Mouse (Mus musculus) hindbrain, embryonic 16.5 days (tissue): ENCODE measurements around the gene Syndig1l. TPM values are rescaled to one million over a fixed set of nuclear protein-coding genes. Genes with fewer than 3 reads are reported as not detected.

Experiments used
- ATAC-seq: fragments of 200-750 bp; cut with Nextera tagmentation; 2 replicates; pipeline ENCODE4 v1.8.0; 2017; ENCODE audit warnings: moderate TSS enrichment, moderate library complexity
- H3K27ac ChIP-seq: fragments of 300-500 bp; sonication (generic); 2 replicates; pipeline ENCODE4 v1.5.1; 2014; ENCODE audit warnings: low read depth, mild to moderate bottlenecking, control low read depth, low read length, moderate library complexity
- H3K27me3 ChIP-seq: fragments of 300-500 bp; sonication (generic); replicated peaks from 2 replicates; pipeline ENCODE4 v1.6.1; 2014; ENCODE audit warnings: low read length; ENCODE audit not compliant: control insufficient read depth, insufficient read depth
- H3K36me3 ChIP-seq: fragments of 300-500 bp; sonication (generic); 2 replicates; pipeline ENCODE4 v1.6.1; 2014; ENCODE audit warnings: mild to moderate bottlenecking, low read length, moderate library complexity, mixed read lengths; ENCODE audit not compliant: control insufficient read depth, insufficient read depth
- H3K4me1 ChIP-seq: fragments of 300-500 bp; sonication (generic); 2 replicates; pipeline ENCODE4 v1.6.1; 2014; ENCODE audit warnings: low read depth, low read length; ENCODE audit not compliant: control insufficient read depth, insufficient read depth
- H3K4me2 ChIP-seq: fragments of 300-500 bp; sonication (generic); 2 replicates; pipeline ENCODE4 v1.6.1; 2014; ENCODE audit warnings: mild to moderate bottlenecking, low read length, control low read depth, moderate library complexity
- H3K4me3 ChIP-seq: fragments of 300-500 bp; sonication (generic); 2 replicates; pipeline ENCODE4 v1.5.1; 2014; ENCODE audit warnings: mild to moderate bottlenecking, low read length, control low read depth, moderate library complexity
- H3K9ac ChIP-seq: fragments of 300-500 bp; sonication (generic); 2 replicates; pipeline ENCODE4 v1.6.1; 2014; ENCODE audit warnings: low read depth, mild to moderate bottlenecking, control low read depth, low read length, moderate library complexity
- H3K9me3 ChIP-seq: fragments of 300-500 bp; sonication (generic); 2 replicates; pipeline ENCODE4 v1.6.1; 2014; ENCODE audit warnings: mild to moderate bottlenecking, low read length, moderate library complexity; ENCODE audit not compliant: control insufficient read depth
- WGBS: fragments of 180-500 bp; shearing (Covaris S2); extraction: QIAGEN DNeasy Blood & Tissue Kit; methylation state at CpG from one replicate; pipeline ENCODE4 v1.1.7; 2014; 5-methylcytosine and 5-hydroxymethylcytosine counted together
- polyA plus RNA-seq: library from polyadenylated mRNA; unstranded; fragments of >200 nt; fragmentation: Nextera tagmentation; extraction: Ambion mirVana; gene quantifications from 2 replicates; pipeline ENCODE4 v1.2.1, GENCODE M21; 2015

Syndig1l gene
- 12.0 and 13.3 TPM in 2 replicates for polyA plus RNA-seq

DNA sequence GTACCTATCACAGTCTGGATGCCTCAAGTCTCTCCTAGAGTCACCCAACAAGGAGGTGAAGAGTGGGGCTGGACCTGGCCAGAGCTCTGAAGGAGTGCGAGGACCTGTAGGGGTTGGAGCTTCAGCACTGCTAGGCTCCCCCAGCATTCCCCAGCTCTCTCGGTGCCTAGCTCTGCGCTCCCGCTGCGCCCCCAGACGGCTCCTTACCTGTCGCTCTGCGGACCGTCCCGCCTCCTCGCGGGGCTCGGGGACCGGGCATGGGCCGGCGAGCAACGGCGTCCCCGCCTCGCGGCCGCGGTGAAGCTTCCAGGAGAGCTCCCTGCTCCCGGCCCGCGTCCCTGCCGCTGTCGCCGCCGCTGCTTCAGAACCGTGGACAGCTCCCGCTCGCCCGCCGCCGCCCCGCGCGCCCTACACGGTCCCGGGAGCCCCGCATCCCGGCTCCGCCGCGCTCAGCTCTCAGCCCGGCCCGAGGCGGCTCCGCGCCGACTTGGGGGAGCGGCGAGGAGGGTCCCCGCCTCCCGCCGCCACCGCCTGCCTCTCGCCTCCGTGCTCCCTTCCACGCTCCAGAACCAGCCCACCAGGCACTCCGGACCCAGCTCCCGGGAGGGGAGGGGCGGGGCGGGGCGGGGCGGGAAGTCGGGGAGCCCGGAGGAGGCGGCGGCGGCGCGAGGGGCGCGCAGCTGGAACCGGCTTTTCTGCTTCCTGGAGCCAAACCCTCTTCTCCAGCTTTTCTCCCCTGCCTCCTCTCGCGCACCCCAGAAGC, at the start of gene Syndig1l:
Gene Syndig1l, minus strand, starts transcription at position 513 of the 763 bp plus-strand sequence.
- H3K27ac ChIP-seq = peak within 1 kb of the TSS; percentile 52; the same call in 1 of the 2 replicates
- peak within 1 kb of the TSS; percentile 66 for H3K4me3 ChIP-seq
- no peaks in the 10 kb centered on the region for H3K36me3 ChIP-seq
- peak within 1 kb of the TSS; percentile 85 for H3K4me2 ChIP-seq
- under 1% methylated on average over 61 of the region's 79 CpGs for WGBS
- H3K9ac ChIP-seq = peak within 1 kb of the TSS; percentile 76
- H3K4me1 ChIP-seq = peaks cover 4% of the 10 kb centered on the region; the same call in 1 of the 2 replicates
- H3K9me3 ChIP-seq = no peaks in the 10 kb centered on the region
- no peaks in the 10 kb centered on the region for H3K27me3 ChIP-seq
- ATAC-seq = peak; percentile 83

DNA sequence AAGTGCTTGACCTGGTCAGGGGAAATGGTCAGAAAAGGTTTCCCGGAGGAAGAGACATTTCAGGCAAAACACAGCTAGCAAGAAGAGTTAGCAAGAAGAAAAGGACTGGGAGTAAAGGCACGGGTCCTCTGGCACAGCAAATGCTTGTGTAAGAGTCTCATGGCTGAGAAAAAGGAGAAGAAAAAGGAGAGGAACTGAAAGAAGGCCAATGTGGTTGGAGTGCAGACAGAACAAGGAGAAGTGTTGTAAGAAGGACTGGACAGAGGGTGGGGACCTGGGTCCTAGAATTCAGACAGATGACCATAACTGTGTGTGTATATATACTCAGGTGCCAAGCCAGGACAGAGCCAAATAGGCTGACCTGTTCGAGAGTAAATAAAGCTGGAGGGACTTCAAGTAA, 49.5 kb upstream of the Syndig1l start:
- H3K9me3 ChIP-seq = no peaks in the 10 kb centered on the region
- H3K36me3 ChIP-seq = no peaks in the 10 kb centered on the region
- H3K27me3 ChIP-seq = no peaks in the 10 kb centered on the region
- no peak overlapping the region for H3K9ac ChIP-seq
- H3K4me1 ChIP-seq = peaks cover 17% of the 10 kb centered on the region
- 77% methylated on average over 3 of the region's 3 CpGs for WGBS
- no peak overlapping the region for H3K4me3 ChIP-seq
- H3K4me2 ChIP-seq = no peak overlapping the region
- H3K27ac ChIP-seq = no peak overlapping the region
- ATAC-seq = no peak

DNA sequence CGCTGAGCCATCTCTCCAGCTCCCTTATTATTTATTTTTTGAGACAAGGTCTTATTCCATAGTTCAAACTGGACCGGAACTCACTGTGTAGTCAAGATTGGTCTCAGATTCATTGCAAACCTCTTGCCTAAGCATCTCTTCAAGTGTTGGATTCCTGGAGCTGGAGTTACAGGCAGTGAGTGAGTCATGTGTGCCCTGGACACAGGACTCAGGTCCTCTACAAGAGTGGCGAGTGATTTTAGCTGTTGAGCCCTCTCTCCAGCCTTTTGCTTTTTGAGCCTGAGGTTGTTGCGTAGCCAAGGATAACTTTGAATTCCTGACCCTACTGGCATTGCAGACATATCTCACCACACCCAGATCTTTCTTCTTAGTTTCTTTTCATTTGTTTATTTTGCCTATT, 47.1 kb upstream of the Syndig1l start:
- Histone ChIP-seq H3K27ac (no peak overlapping the region), H3K36me3 (no peaks in the 10 kb centered on the region), H3K4me2 (no peak overlapping the region), H3K4me3 (no peak overlapping the region), H3K4me1 (no peaks in the 10 kb centered on the region), H3K27me3 (no peaks in the 10 kb centered on the region), H3K9me3 (no peaks in the 10 kb centered on the region), H3K9ac (no peak overlapping the region)
- WGBS = 69% methylated on average over 4 of the region's 4 CpGs
- no peak for ATAC-seq

DNA sequence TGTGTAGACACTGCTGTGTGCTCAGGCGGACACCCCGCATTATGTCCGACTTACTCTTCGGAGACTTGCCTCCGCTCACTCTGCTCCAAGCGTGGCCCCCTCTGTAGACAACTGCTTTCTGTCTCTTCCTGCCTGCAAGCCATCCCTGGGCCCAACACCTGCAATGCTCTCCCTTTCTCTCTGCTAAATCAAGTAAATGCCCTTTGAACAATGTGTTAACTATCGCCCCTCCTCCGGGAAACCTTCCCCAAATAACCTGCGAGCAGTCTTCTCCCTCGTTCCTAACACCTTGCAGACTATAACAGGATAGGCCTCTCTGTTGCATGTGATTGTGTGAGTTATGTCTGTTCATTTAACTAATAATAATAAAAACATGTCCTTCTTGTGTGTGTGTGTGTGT, 44.9 kb upstream of the Syndig1l start:
- 93% methylated on average over 10 of the region's 10 CpGs for WGBS
- Histone ChIP-seq H3K9me3 (no peaks in the 10 kb centered on the region), H3K9ac (no peak overlapping the region), H3K4me2 (no peak overlapping the region), H3K27ac (no peak overlapping the region), H3K4me3 (no peak overlapping the region), H3K4me1 (no peaks in the 10 kb centered on the region), H3K27me3 (no peaks in the 10 kb centered on the region), H3K36me3 (no peaks in the 10 kb centered on the region)
- no peak for ATAC-seq

DNA sequence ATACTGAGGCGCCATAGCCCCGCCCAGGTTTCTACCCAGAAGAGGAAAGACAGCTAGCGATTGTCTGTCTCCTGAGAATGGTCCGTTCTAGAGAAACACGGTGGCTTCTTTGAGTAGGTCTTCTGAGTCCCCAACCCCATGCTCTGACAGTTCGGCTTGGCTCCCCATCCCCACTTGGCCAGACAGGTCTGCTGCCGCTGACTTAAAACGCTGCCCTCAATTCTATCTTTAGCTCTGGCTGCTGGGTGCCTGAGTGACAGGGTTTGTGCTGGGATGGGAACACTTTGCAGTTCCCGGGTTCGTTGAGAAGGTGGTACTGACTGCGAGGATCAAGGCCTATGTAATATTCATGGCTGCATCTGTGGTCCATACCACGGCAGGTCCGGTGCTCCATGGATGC, 34.7 kb upstream of the Syndig1l start:
- Histone ChIP-seq H3K4me2 (no peak overlapping the region), H3K9ac (no peak overlapping the region)
- WGBS = 77% methylated on average over 13 of the region's 13 CpGs

DNA sequence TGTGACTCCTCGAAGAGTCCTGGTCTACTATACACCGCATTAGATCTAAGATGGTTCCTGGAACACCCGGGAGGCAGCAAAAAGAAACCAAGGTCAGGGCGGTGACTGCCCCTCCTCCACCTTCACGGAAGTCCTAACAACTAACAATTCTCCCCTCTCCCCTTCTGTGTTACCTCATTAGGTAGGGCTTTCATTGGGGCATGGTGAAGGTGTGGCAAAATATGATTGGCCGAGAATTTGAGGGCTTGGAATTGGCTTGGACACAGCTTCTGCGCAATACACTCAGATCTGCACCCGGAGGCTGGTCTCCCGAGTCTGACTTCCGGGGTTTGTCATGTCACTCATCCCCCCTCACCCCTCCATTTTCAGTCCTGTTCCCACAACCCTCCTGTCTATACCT, 29.8 kb upstream of the Syndig1l start:
- no peak overlapping the region for H3K9ac ChIP-seq
- H3K4me1 ChIP-seq = no peaks in the 10 kb centered on the region
- H3K4me3 ChIP-seq = no peak overlapping the region
- no peaks in the 10 kb centered on the region for H3K9me3 ChIP-seq
- H3K4me2 ChIP-seq = no peak overlapping the region
- H3K27me3 ChIP-seq = no peaks in the 10 kb centered on the region
- 91% methylated on average over 10 of the region's 10 CpGs for WGBS
- H3K36me3 ChIP-seq = no peaks in the 10 kb centered on the region
- no peak for ATAC-seq
- no peak overlapping the region for H3K27ac ChIP-seq

More for the DNA sequence above, 34.7 kb upstream of the Syndig1l start:
- Histone ChIP-seq H3K4me3 (no peak overlapping the region), H3K27me3 (no peaks in the 10 kb centered on the region), H3K27ac (no peak overlapping the region), H3K4me1 (no peaks in the 10 kb centered on the region), H3K36me3 (no peaks in the 10 kb centered on the region), H3K9me3 (no peaks in the 10 kb centered on the region)
- no peak for ATAC-seq

DNA sequence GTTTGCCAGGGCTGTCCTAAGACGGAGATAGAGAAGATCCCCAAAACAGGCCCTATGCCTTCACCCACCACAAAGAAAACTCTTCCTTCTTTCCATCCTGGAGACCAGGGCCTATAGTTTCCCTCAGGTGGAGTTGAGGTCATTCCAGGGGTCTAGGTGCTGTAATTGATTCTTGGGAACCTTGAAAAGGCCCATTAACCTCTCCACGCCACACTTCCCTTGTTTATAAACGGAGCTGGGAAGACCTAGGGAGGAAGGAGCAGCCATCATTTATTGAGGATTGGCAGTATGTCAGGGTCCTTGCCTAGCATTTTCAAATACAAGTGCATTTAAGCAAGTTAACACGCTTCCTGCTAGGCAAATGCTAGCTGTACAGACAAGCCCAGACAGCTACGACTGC, 28.8 kb upstream of the Syndig1l start:
- Histone ChIP-seq H3K4me3 (no peak overlapping the region), H3K9ac (no peak overlapping the region), H3K9me3 (no peaks in the 10 kb centered on the region), H3K36me3 (no peaks in the 10 kb centered on the region), H3K27ac (no peak overlapping the region), H3K27me3 (no peaks in the 10 kb centered on the region), H3K4me1 (no peaks in the 10 kb centered on the region), H3K4me2 (no peak overlapping the region)
- 69% methylated on average over 5 of the region's 5 CpGs for WGBS
- no peak for ATAC-seq

DNA sequence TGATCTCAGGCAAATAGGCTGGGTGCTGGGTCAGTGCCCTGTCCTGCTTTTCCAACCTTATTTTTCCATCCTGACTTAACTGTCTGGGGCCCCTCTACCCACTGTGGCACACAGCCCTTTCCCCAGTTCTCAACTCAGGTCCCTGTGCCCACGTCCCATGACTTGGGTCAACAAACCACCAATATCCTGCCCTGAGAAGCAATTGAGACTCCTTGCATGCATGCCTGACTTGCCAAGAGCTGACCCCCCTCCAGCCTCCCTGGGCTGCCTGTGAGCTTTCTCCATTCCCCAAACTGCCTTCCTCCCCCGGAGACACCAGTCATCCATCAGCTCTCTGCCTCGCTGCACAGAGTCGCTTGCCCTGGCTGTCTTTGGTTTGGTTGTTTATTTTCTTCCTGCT, 28.4 kb upstream of the Syndig1l start:
- Histone ChIP-seq H3K4me3 (no peak overlapping the region), H3K36me3 (no peaks in the 10 kb centered on the region), H3K4me2 (no peak overlapping the region), H3K4me1 (no peaks in the 10 kb centered on the region), H3K27me3 (no peaks in the 10 kb centered on the region), H3K27ac (no peak overlapping the region), H3K9ac (no peak overlapping the region), H3K9me3 (no peaks in the 10 kb centered on the region)
- no peak for ATAC-seq
- 27% methylated on average over 4 of the region's 4 CpGs for WGBS

DNA sequence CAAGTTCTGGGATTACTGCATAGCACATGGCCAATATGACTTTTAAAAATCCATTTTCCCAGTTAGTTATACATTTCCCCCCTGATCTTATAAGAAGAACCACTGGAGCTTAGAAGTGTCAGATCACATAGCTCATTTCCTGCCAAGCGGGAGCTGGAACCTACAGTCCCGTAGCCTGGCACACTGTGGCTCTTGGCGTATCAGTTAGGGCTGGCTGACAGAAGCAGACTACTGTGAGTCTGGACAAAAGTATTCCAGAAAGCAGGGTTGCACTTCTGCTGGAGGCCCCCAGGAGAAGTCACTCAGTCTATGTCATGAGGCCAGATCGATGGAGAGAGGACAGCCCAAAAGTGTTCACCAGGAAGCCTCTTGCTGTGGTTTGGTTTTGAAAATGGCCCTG, 27.8 kb upstream of the Syndig1l start:
- ATAC-seq = no peak
- H3K9ac ChIP-seq = no peak overlapping the region
- 83% methylated on average over 4 of the region's 4 CpGs for WGBS
- H3K4me3 ChIP-seq = no peak overlapping the region
- no peak overlapping the region for H3K27ac ChIP-seq
- H3K36me3 ChIP-seq = no peaks in the 10 kb centered on the region
- no peak overlapping the region for H3K4me2 ChIP-seq
- no peaks in the 10 kb centered on the region for H3K4me1 ChIP-seq
- no peaks in the 10 kb centered on the region for H3K9me3 ChIP-seq
- no peaks in the 10 kb centered on the region for H3K27me3 ChIP-seq
